Mouse (Mus musculus): Measurements from ENCODE around the gene Phactr2.

- TF ChIP-seq GATA1 (IDR thresholded peaks at IDR 0.05; ENCODE audit: borderline replicate concordance, low read length), result no peak
- no peak for TF ChIP-seq FLI1 (IDR thresholded peaks at IDR 0.05; ENCODE audit: low read length)
Observed at GRCm38 (mm10) chr10:13364286-13364580, 110.0 kb downstream of the Phactr2 start.

Data from megakaryocyte, embryonic 14.5 days (primary cell).